9 mouse cellular contexts compared by ENCODE assay signal in the genomic region with DNA sequence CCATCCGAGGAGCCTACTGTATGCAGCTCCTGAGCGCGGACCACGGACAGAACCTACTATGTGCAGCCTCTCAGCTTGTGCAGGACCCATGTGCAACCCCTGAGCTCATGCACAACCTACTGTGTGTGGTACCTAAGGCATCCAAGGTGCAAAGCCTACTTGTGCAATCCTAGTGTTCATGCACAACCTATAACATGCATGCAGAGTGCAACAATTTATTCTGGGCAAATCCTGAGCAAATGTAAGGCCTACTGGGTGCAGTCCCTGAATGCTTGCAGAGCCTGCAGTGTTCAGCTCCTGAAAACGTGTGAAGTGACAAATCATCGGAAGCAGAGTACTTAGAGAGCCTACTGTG. TPM values are rescaled to one million over a fixed set of nuclear protein-coding genes. Genes with fewer than 3 reads are reported as not detected.
DNase-seq lines count a peak whose midpoint lies in the region; ATAC-seq and TF ChIP-seq lines count a peak whose summit lies in the region.
"Had no signal": no experiment of that assay in that cellular context is flagged by ENCODE, and none has a peak within 500 bp of the region (broad histone marks: within the 10 kb centered on the region; RNA-seq: fewer than 3 reads in every experiment).

No protein-coding gene starts in this region.

- H3K9ac ChIP-seq in kidney, postnatal 0 days (ENCODE audit: low read depth, low read length) = no peak overlapping the region
- H3K9ac ChIP-seq in limb, embryonic 11.5 days (ENCODE audit: low read length) = peak overlapping the region; percentile 9
- H3K9ac ChIP-seq in neural tube, embryonic 14.5 days (replicated peaks; ENCODE audit: low read depth, low read length) = peak overlapping the region; percentile 16; the same call in 1 of the 2 replicates

- H3K4me1 ChIP-seq in kidney, postnatal 0 days (replicated peaks; ENCODE audit: insufficient read depth, low read length) = peaks cover 75% of the 10 kb centered on the region
- peaks cover 94% of the 10 kb centered on the region for H3K4me1 ChIP-seq in forebrain, embryonic 10.5 days
- peaks cover 80% of the 10 kb centered on the region for H3K4me1 ChIP-seq in limb, embryonic 11.5 days (ENCODE audit: control insufficient read depth, insufficient read depth, low read length)
- H3K4me1 ChIP-seq in neural tube, embryonic 14.5 days (ENCODE audit: control insufficient read depth, insufficient read depth, low read length) = peaks cover 56% of the 10 kb centered on the region

- DNase-seq in kidney, postnatal 0 days (ENCODE audit: low spot score) = no peak
- no peak for DNase-seq in kidney, postnatal 4 days
- DNase-seq in forebrain, embryonic 10.5 days (ENCODE audit: extremely low spot score, low spot score) = no peak
- no peak for DNase-seq in limb, embryonic 11.5 days (ENCODE audit: low spot score)
- DNase-seq in adipocyte (ENCODE audit: low spot score) = no peak
- no peak for DNase-seq in embryo, embryonic 10 days (ENCODE audit: low spot score)
- no peak for DNase-seq in layer of hippocampus, adult 9-10 months (ENCODE audit: low spot score)

- no peak overlapping the region for H3K27ac ChIP-seq in kidney, postnatal 0 days
- peak overlapping the region; percentile 81 for H3K27ac ChIP-seq in forebrain, embryonic 10.5 days
- peak overlapping the region; percentile 79; the same call in 1 of the 2 replicates for H3K27ac ChIP-seq in limb, embryonic 11.5 days (replicated peaks; ENCODE audit: low read depth, low read length)
- H3K27ac ChIP-seq in neural tube, embryonic 14.5 days (ENCODE audit: low read depth, low read length) = no peak overlapping the region
- H3K27ac ChIP-seq: macrophage had no signal

- WGBS in kidney, postnatal 0 days = 20% methylated on average over 6 of the region's 6 CpGs
- WGBS in forebrain, embryonic 10.5 days = 9% methylated on average over 6 of the region's 6 CpGs
- 11% methylated on average over 6 of the region's 6 CpGs for WGBS in limb, embryonic 11.5 days
- WGBS in neural tube, embryonic 14.5 days = 16% methylated on average over 6 of the region's 6 CpGs

- no peaks in the 10 kb centered on the region for H3K36me3 ChIP-seq in kidney, postnatal 0 days (ENCODE audit: insufficient read depth, low read length)
- H3K36me3 ChIP-seq in forebrain, embryonic 10.5 days (replicated peaks) = no peaks in the 10 kb centered on the region
- H3K36me3 ChIP-seq in limb, embryonic 11.5 days (ENCODE audit: control insufficient read depth, insufficient read depth, low read length) = no peaks in the 10 kb centered on the region
- H3K36me3 ChIP-seq in neural tube, embryonic 14.5 days (ENCODE audit: control insufficient read depth, insufficient read depth, low read length) = no peaks in the 10 kb centered on the region

- peaks cover 12% of the 10 kb centered on the region for H3K27me3 ChIP-seq in kidney, postnatal 0 days (ENCODE audit: insufficient read depth, low read length)
- peaks cover 97% of the 10 kb centered on the region for H3K27me3 ChIP-seq in forebrain, embryonic 10.5 days (ENCODE audit: poor library complexity, severe bottlenecking)
- peaks cover 29% of the 10 kb centered on the region for H3K27me3 ChIP-seq in limb, embryonic 11.5 days (ENCODE audit: control insufficient read depth, insufficient read depth, low read length)
- peaks cover 35% of the 10 kb centered on the region for H3K27me3 ChIP-seq in neural tube, embryonic 14.5 days (ENCODE audit: control insufficient read depth, insufficient read depth, low read length)

- TF ChIP-seq CTCF in kidney, postnatal 0 days (IDR thresholded peaks at IDR 0.05; ENCODE audit: low read depth) = no peak

- no peak for ATAC-seq in kidney, postnatal 0 days (replicated peaks; ENCODE audit: low FRiP score, low read depth)
- no peak for ATAC-seq in limb, embryonic 11.5 days (ENCODE audit: insufficient number of reproducible peaks, low FRiP score, low TSS enrichment, low read depth)
- no peak for ATAC-seq in neural tube, embryonic 14.5 days (ENCODE audit: low read depth)

- H3K4me2 ChIP-seq in kidney, postnatal 0 days (ENCODE audit: low read length) = peak overlapping the region; percentile 61
- H3K4me2 ChIP-seq in limb, embryonic 11.5 days (ENCODE audit: low read depth, severe bottlenecking) = peak overlapping the region; percentile 62
- peak overlapping the region; percentile 43; the same call in 1 of the 2 replicates for H3K4me2 ChIP-seq in neural tube, embryonic 14.5 days (ENCODE audit: low read depth, low read length)

- no peak overlapping the region for H3K4me3 ChIP-seq in kidney, postnatal 0 days (replicated peaks; ENCODE audit: low read depth, low read length)
- peak overlapping the region; percentile 49 for H3K4me3 ChIP-seq in forebrain, embryonic 10.5 days
- H3K4me3 ChIP-seq in limb, embryonic 11.5 days (ENCODE audit: low read depth, low read length) = peak overlapping the region; percentile 28; the same call in 1 of the 2 replicates
- H3K4me3 ChIP-seq in neural tube, embryonic 14.5 days (ENCODE audit: low read depth, low read length) = peak overlapping the region; percentile 20; the same call in 1 of the 2 replicates

- no peaks in the 10 kb centered on the region for H3K9me3 ChIP-seq in kidney, postnatal 0 days (replicated peaks; ENCODE audit: low read length)
- no peaks in the 10 kb centered on the region for H3K9me3 ChIP-seq in forebrain, embryonic 10.5 days
- no peaks in the 10 kb centered on the region for H3K9me3 ChIP-seq in limb, embryonic 11.5 days (ENCODE audit: control insufficient read depth, low read length)
- H3K9me3 ChIP-seq in neural tube, embryonic 14.5 days (ENCODE audit: control insufficient read depth, low read length) = no peaks in the 10 kb centered on the region

RNA-seq across cellular contexts. Expression of a gene that starts 6.9 kb away (rescaled TPM):
- 17.4 and 20.8 TPM in 2 replicates for polyA plus RNA-seq in kidney, postnatal 0 days (2015; fragmentation: Nextera tagmentation; extraction: Ambion mirVana)
- polyA plus RNA-seq in forebrain, embryonic 10.5 days (2016; fragmentation: Nextera tagmentation; extraction: Ambion mirVana) = 5.9 and 6.3 TPM in 2 replicates
- 10.9 and 12.3 TPM in 2 replicates for polyA plus RNA-seq in limb, embryonic 11.5 days (2014; fragmentation: Nextera tagmentation; extraction: Ambion mirVana)
- 7.4 and 7.6 TPM in 2 replicates for polyA plus RNA-seq in neural tube, embryonic 14.5 days (2014; fragmentation: Nextera tagmentation; extraction: Ambion mirVana)

RNA-seq across cellular contexts. Expression of a gene that starts 18.7 kb away (rescaled TPM):
- polyA plus RNA-seq in kidney, postnatal 0 days (2015; fragmentation: Nextera tagmentation; extraction: Ambion mirVana) = 21.9 and 26.0 TPM in 2 replicates
- polyA plus RNA-seq in forebrain, embryonic 10.5 days (2016; fragmentation: Nextera tagmentation; extraction: Ambion mirVana) = 85.6 and 89.5 TPM in 2 replicates
- 23.3 and 26.7 TPM in 2 replicates for polyA plus RNA-seq in limb, embryonic 11.5 days (2014; fragmentation: Nextera tagmentation; extraction: Ambion mirVana)
- polyA plus RNA-seq in neural tube, embryonic 14.5 days (2014; fragmentation: Nextera tagmentation; extraction: Ambion mirVana) = 10.8 and 16.1 TPM in 2 replicates

RNA-seq across cellular contexts. Expression of a gene that starts 36.0 kb away (rescaled TPM):
- polyA plus RNA-seq in kidney, postnatal 0 days (2015; fragmentation: Nextera tagmentation; extraction: Ambion mirVana) = 434 and 437 TPM in 2 replicates
- 395 and 401 TPM in 2 replicates for polyA plus RNA-seq in forebrain, embryonic 10.5 days (2016; fragmentation: Nextera tagmentation; extraction: Ambion mirVana)
- 336 and 355 TPM in 2 replicates for polyA plus RNA-seq in limb, embryonic 11.5 days (2014; fragmentation: Nextera tagmentation; extraction: Ambion mirVana)
- polyA plus RNA-seq in neural tube, embryonic 14.5 days (2014; fragmentation: Nextera tagmentation; extraction: Ambion mirVana) = 337 and 352 TPM in 2 replicates

Comparison
In these comparisons a context has a peak if more than half of its experiments do, and no peak if none do; other contexts are left out.
1. H3K27ac ChIP-seq: peak in forebrain, embryonic 10.5 days (single experiment) and limb, embryonic 11.5 days (single experiment); none in kidney, postnatal 0 days (single experiment) and neural tube, embryonic 14.5 days (single experiment).
2. Peak in every context shown above with its lines, with median percentiles within 50 percentile points of each other: H3K4me2 ChIP-seq.